Mouse (Mus musculus): ENCODE measurements around the gene Ppef2.

Ppef2 gene

DNA sequence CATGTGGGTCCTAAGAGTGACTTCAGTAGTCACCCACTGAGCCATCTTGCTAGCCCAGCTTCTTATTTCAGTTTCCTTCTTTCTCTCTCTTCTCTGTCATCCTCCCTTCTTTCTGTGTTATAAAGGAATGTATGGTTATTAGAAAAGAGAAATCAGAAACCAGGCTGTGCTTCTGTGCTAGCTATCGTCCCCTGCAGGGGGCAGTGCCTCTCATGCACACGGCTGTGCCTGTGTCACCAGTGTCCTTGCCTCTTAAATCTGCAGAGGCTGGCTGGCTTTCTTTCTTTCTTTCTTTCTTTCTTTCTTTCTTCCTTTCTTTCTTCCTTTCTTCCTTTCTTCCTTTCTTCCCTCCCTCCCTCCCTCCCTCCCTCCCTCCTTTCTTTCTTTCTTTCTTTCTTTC is 60.4 kb downstream of the Ppef2 start:
- DNase-seq (ENCODE audit: low read depth), result peak; percentile 59

DNA sequence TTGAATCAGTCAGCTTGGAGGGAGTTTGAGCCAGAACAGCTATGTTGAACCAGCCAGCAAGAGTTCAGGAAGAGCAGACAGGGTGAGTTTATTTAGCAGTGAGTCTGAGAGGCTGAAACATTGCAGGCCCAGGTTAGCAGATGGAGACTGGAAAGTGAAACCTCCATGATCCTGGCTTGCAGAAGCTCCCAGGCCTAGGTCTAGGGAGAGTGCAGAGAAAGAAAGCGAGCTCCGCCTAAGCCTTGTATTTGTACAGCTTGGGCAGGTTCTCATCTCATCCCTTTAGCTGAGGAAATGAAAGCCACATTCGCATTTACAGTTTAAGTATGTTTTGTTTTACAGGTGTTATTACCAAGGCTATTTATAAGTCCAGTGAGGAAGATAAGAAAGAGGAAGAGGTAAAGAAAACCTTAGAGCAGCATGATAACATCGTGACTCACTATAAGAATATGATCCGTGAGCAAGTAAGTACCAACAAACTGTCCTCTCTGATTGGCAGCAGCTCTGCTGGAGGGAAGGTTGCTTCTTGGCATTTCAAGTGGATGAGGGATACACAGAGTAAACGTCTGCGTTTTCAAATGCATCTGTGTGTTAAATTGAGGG is 67.1 kb downstream of the Ppef2 start:
- DNase-seq (ENCODE audit: low read depth), result no peak

DNA sequence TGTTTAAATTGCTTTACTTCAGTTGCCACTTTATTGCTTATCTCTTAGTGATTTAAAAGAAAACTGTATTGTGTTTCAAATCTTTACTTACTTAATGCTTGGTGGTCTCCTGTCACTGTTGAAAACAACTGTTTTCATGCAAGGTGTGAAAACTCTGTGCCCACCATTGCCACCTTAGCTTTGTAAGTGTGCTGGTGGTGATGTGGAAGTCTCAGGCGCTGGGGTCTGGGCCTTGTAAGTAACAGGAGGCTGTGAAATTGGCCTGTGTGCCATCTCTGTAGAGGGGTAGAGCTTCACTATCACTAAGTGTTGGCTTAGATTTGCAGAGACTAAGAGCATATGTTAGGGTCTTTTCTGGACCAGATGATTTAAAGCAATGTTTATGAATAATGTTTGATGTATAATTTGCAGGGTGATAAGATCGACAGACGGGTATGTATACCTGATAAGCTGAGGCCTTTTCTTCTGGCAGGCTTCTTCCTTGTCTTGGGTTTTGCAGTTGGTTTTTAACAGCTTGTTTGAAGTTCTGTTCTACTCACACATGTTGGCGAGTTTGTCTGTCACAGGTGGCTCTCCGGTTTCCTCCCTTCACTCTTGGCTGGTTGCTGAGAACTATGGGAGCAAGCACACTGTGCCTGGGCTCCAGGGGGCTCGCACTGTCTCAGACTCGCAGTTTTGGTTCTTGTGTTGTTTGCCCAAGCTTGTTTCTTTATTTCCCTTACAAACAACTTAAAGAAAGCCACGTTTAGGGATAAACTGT is 72.8 kb downstream of the Ppef2 start:
- DNase-seq (ENCODE audit: low read depth), result no peak
